Mouse (Mus musculus): ENCODE data around the gene Zfp385c.

DNA sequence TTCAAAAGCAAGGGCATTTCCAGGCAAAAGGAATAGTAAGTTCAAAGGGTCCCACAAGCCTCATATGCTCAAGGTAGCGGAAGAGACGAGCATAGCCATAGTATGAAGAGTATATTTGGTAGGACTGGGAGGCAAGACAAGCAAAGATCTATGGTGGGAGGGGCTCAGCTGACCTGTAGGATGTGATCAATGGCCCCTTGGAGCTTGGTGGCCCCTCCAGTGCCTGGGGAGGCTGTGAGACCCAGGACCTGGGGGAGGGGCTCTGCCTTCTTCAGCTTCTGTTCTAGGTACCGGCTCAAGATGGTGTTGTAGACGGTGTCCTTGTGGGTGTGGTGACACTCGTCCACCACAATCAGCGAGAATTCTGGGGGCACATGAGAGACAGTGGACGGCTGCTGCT is 10.7 kb upstream of the Zfp385c start:
- TF ChIP-seq CTCF (IDR thresholded peaks at IDR 0.05; ENCODE audit: low read depth): no peak
- no peak for TF ChIP-seq EP300 (optimal IDR thresholded peaks at IDR 0.05)
